Mouse (Mus musculus) myocyte (in vitro differentiated cells): ENCODE measurements around the gene P2rx2.

Source experiments
- POLR2A ChIP-seq: IDR thresholded peaks from one replicate; pipeline ENCODE4 v1.6.1; 2011; ENCODE audit warnings: low read depth, mild to moderate bottlenecking, control low read depth, moderate library complexity; ENCODE audit not compliant: insufficient read length
- REST ChIP-seq: IDR thresholded peaks from one replicate; pipeline ENCODE4 v1.6.1; 2011; ENCODE audit warnings: mild to moderate bottlenecking, control low read depth, moderate library complexity; ENCODE audit not compliant: insufficient read depth, insufficient read length

DNA sequence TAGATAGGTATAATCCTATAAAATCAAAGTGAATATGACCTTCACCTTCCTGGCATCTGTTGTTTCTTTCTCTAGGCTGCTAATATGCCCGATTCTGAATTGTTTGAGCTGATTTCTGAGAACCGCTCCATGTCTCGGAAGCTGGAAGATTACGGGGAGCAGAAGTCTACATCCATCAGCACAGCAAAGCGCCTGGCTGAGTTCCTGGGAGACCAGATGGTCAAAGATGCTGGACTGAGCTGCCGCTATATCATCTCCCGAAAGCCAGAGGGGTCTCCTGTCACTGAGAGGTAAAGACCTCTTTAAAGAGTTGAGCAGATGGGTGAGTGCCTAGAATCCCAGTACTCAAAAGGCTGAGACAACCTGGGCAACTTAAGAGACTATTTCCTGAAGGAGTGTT lies 34.2 kb downstream of the P2rx2 start:
- TF ChIP-seq POLR2A (no peak), REST (no peak)
